Mouse (Mus musculus) CH12.LX (cell line): ENCODE results near the gene Egfl7. TPM values are rescaled to one million over a fixed set of nuclear protein-coding genes. Genes with fewer than 3 reads are reported as not detected.

Experiments
- DNase-seq: peaks from one replicate; pipeline ENCODE4 v3.0.0-alpha.2; 2013; ENCODE audit errors: extremely low read depth
- H3K27ac ChIP-seq: 2 replicates; pipeline ENCODE4 v1.5.1; 2012; ENCODE audit warnings: low read depth, mild to moderate bottlenecking, control low read depth, moderate library complexity; ENCODE audit not compliant: insufficient read depth
- H3K27me3 ChIP-seq: replicated peaks from 2 replicates; pipeline ENCODE3; 2012; ENCODE audit warnings: inconsistent platforms
- H3K36me3 ChIP-seq, 2 experiments: replicated peaks in 1 of 2; 2 replicates each; pipeline versions ENCODE3 to v1.6.1; 2012; ENCODE audit warnings: inconsistent platforms in 1 of 2, low read length in 1 of 2, mild to moderate bottlenecking in 1 of 2, mixed read lengths in 1 of 2, moderate library complexity in 1 of 2; ENCODE audit not compliant: control insufficient read depth in 1 of 2, insufficient read depth in 1 of 2
- H3K4me1 ChIP-seq, 2 experiments: 2 replicates each; pipeline ENCODE4 v1.6.1; 2012; ENCODE audit warnings: inconsistent platforms in 1 of 2, moderate library complexity in 1 of 2; ENCODE audit not compliant: insufficient read depth in 2 of 2, control insufficient read depth in 1 of 2
- H3K4me2 ChIP-seq: 2 replicates; pipeline ENCODE4 v1.6.1; 2012; ENCODE audit warnings: low read depth, mild to moderate bottlenecking, control low read depth; ENCODE audit not compliant: poor library complexity, insufficient read depth, severe bottlenecking
- H3K4me3 ChIP-seq, 3 experiments: fragments of 150-350 bp in 1 of 3; sonication (generic) in 1 of 3; replicated peaks in 1 of 3; 2 replicates each; pipeline versions ENCODE3 to v1.5.1; 2011 to 2012; ENCODE audit warnings: low read depth in 2 of 3, low read length in 2 of 3, mild to moderate bottlenecking in 2 of 3, moderate library complexity in 2 of 3, control low read depth in 1 of 3, improper control_type of control experiment in 1 of 3, inconsistent platforms in 1 of 3, mixed read lengths in 1 of 3; ENCODE audit not compliant: poor library complexity in 1 of 3
- H3K79me2 ChIP-seq: replicated peaks from 2 replicates; pipeline ENCODE4 v1.6.1; 2012; ENCODE audit warnings: mild to moderate bottlenecking, moderate library complexity; ENCODE audit not compliant: control insufficient read depth, poor library complexity, insufficient read depth, severe bottlenecking; ENCODE audit errors: extremely low read depth
- H3K9ac ChIP-seq: 2 replicates; pipeline ENCODE4 v1.6.1; 2012; ENCODE audit warnings: low read depth, mild to moderate bottlenecking, control low read depth, moderate library complexity; ENCODE audit not compliant: insufficient read depth
- H3K9me3 ChIP-seq: replicated peaks from 2 replicates; pipeline ENCODE3; 2012; ENCODE audit warnings: low read length, inconsistent platforms, mixed read lengths
- CHD1 ChIP-seq: IDR thresholded peaks from 2 replicates; pipeline ENCODE4 v1.6.1; 2012; ENCODE audit warnings: low read depth, low read length, improper control_type of control experiment, inconsistent platforms
- CTCF ChIP-seq, 2 experiments: IDR thresholded peaks in 1 of 2; conservative IDR thresholded peaks in 1 of 2; 2 replicates each; pipeline ENCODE4 v1.5.1; 2011 to 2012; ENCODE audit warnings: low read depth in 2 of 2, low read length in 2 of 2, improper control_type of control experiment in 1 of 2, inconsistent platforms in 1 of 2, mild to moderate bottlenecking in 1 of 2, moderate library complexity in 1 of 2
- KAT2A ChIP-seq: IDR thresholded peaks from 2 replicates; pipeline ENCODE4 v1.6.1; 2012; ENCODE audit warnings: low read length, improper control_type of control experiment, inconsistent platforms; ENCODE audit not compliant: insufficient replicate concordance
- MAFK ChIP-seq: IDR thresholded peaks from 2 replicates; pipeline ENCODE4 v1.6.1; 2011; ENCODE audit warnings: low read length, improper control_type of control experiment; ENCODE audit not compliant: insufficient replicate concordance
- MAX ChIP-seq: IDR thresholded peaks from 2 replicates; pipeline ENCODE4 v1.6.1; 2011; ENCODE audit warnings: low read length, improper control_type of control experiment
- MEF2A ChIP-seq: IDR thresholded peaks from 2 replicates; pipeline ENCODE4 v1.6.1; 2014; ENCODE audit warnings: low read depth, mild to moderate bottlenecking, inconsistent platforms, low read length, improper control_type of control experiment, borderline replicate concordance
- NRF1 ChIP-seq: IDR thresholded peaks from 2 replicates; pipeline ENCODE4 v1.6.1; 2014; ENCODE audit warnings: low read depth, mild to moderate bottlenecking, inconsistent platforms, low read length, improper control_type of control experiment, moderate library complexity
- PAX5 ChIP-seq: IDR thresholded peaks from 2 replicates; pipeline ENCODE4 v1.6.1; 2012; ENCODE audit warnings: low read length, inconsistent platforms, mixed read lengths
- POLR2A ChIP-seq: IDR thresholded peaks from 2 replicates; pipeline ENCODE4 v1.6.1; 2011; ENCODE audit warnings: low read depth, mild to moderate bottlenecking, improper control_type of control experiment, low read length
- RAD21 ChIP-seq: IDR thresholded peaks from 2 replicates; pipeline ENCODE4 v1.6.1; 2011; ENCODE audit warnings: low read depth, mild to moderate bottlenecking, low read length, improper control_type of control experiment, moderate library complexity
- RCOR1 ChIP-seq: conservative IDR thresholded peaks from 2 replicates; pipeline ENCODE4 v1.6.1; 2012; ENCODE audit warnings: low read depth, mild to moderate bottlenecking, inconsistent platforms, low read length, improper control_type of control experiment
- SMC3 ChIP-seq: IDR thresholded peaks from 2 replicates; pipeline ENCODE4 v1.6.1; 2011; ENCODE audit warnings: low read depth, low read length, improper control_type of control experiment
- UBTF ChIP-seq: IDR thresholded peaks from 2 replicates; pipeline ENCODE4 v1.6.1; 2012; ENCODE audit warnings: low read depth, mild to moderate bottlenecking, inconsistent platforms, low read length, improper control_type of control experiment, moderate library complexity
- USF2 ChIP-seq: conservative IDR thresholded peaks from 2 replicates; pipeline ENCODE4 v1.6.1; 2011; ENCODE audit warnings: low read depth, low read length, improper control_type of control experiment
- ZC3H11A ChIP-seq: IDR thresholded peaks from 2 replicates; pipeline ENCODE4 v1.6.1; 2012; ENCODE audit warnings: low read depth, mild to moderate bottlenecking, inconsistent platforms, low read length, improper control_type of control experiment
- ZKSCAN1 ChIP-seq: IDR thresholded peaks from 2 replicates; pipeline ENCODE4 v1.6.1; 2012; ENCODE audit warnings: low read depth, inconsistent platforms, low read length, improper control_type of control experiment, borderline replicate concordance
- ZNF384 ChIP-seq: IDR thresholded peaks from 2 replicates; pipeline ENCODE4 v1.6.1; 2012; ENCODE audit warnings: low read depth, low read length, improper control_type of control experiment, inconsistent platforms
- dilution Hi-C: fragments of 300-500 bp; cut with MboI; formaldehyde crosslinking; loops from 2 replicates; pipeline ENCODE4 v1.14.3; 2020; ENCODE audit warnings: low sequenced_read_pairs; ENCODE audit not compliant: extremely low pct_unique_long_range_greater_than_20kb, extremely low pct_ligation_motif_present
- in situ Hi-C: fragments of 300-500 bp; cut with MboI; formaldehyde crosslinking; loops from 3 replicates; pipeline ENCODE4 v1.14.3; 2019; ENCODE audit warnings: low sequenced_read_pairs, low pct_ligation_motif_present, low pct_unique_long_range_greater_than_20kb, mixed read lengths
- polyA plus RNA-seq: library from polyadenylated mRNA; unstranded; fragments of >175 nt; gene quantifications from 2 replicates; pipeline ENCODE4 v1.2.1, GENCODE M21; 2012; ENCODE audit warnings: low read depth; ENCODE audit not compliant: insufficient read length
- total RNA-seq, 2 experiments: library from RNA; depleted of rRNA; stranded (reverse); fragments of 300-350 nt in 1 of 2; fragments of >200 nt in 1 of 2; gene quantifications; 2 replicates each; pipeline ENCODE4 v1.2.3; 2012 to 2014

Egfl7 gene
- total and polyA plus RNA-seq, 3 experiments, result 20.1 to 39.3 (median 24.7) TPM

DNA sequence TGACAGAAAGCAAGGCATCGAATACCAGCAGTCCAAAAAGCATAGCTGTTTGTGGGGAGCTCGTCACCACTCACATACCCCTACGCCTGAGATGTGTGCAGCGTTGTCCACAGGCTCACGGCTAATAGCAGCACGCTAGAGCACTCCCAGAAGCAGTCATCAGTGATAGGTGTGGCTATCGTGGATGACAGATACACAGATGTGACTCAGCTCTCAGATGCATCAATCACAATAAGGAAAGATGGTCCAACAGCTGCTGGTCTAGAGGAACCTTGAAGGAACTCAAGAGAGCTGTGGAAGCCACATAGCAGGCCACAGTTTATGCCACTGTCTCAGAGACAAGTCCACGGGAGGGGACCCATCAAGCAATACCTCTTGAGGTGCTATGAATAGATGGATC lies 36.0 kb upstream of the Egfl7 start:
- Histone ChIP-seq H3K4me1 (no peaks in the 10 kb centered on the region), H3K27me3 (no peaks in the 10 kb centered on the region), H3K27ac (no peak overlapping the region), H3K36me3 (no peaks in the 10 kb centered on the region), H3K4me3 (no peak overlapping the region), H3K79me2 (no peaks in the 10 kb centered on the region), H3K9ac (no peak overlapping the region), H3K4me2 (no peak overlapping the region), H3K9me3 (no peaks in the 10 kb centered on the region)
- dilution Hi-C loops (no loop called here), in situ Hi-C loops (no loop called here)
- no peak for DNase-seq
- TF ChIP-seq PAX5 (no peak), NRF1 (no peak), ZNF384 (no peak), ZKSCAN1 (no peak), UBTF (no peak), CHD1 (no peak), ZC3H11A (no peak)

GRCm38 (mm10) chr2:26544265-26544664 lies 35.5 kb upstream of the Egfl7 start:
- Histone ChIP-seq H3K9ac (no peak overlapping the region), H3K27me3 (no peaks in the 10 kb centered on the region), H3K4me3 (no peak overlapping the region), H3K27ac (no peak overlapping the region), H3K9me3 (no peaks in the 10 kb centered on the region), H3K36me3 (no peaks in the 10 kb centered on the region), H3K4me1 (no peaks in the 10 kb centered on the region), H3K79me2 (no peaks in the 10 kb centered on the region), H3K4me2 (no peak overlapping the region)
- in situ Hi-C loops (no loop called here), dilution Hi-C loops (no loop called here)
- TF ChIP-seq USF2, result no peak
- TF ChIP-seq POLR2A, result no peak
- no peak for TF ChIP-seq RAD21
- no peak for TF ChIP-seq MEF2A
- no peak for TF ChIP-seq MAFK
- TF ChIP-seq MAX, result no peak
- no peak for DNase-seq

DNA sequence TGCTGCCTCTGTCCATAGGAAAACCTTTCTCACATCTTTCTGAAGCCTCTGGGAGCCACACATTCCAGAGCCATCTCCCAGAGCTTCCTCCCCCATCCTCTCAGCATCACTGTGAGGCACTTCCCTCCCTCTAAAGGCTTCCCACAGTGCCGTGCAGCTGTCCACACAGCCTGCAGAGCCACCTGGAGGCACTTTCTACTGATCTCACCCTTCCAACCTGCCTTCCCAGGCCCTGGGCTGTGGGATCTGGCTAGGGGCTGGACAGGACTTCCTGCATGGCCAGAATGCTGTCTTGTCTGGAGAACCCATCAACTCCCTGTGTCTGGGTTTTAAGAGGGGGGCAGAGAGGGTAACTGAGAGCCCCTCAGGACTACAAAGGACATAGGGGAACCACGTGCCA lies 32.3 kb upstream of the Egfl7 start:
- dilution Hi-C loops, result no loop called here
- H3K4me2 ChIP-seq, result no peak overlapping the region
- no peak overlapping the region for H3K27ac ChIP-seq
- H3K4me3 ChIP-seq, result no peak overlapping the region
- no peak for DNase-seq
- TF ChIP-seq ZKSCAN1, result no peak
- no peak for TF ChIP-seq CHD1
- TF ChIP-seq RAD21, result peak; percentile 55
- no peak for TF ChIP-seq KAT2A
- peak; percentile 73 for TF ChIP-seq SMC3
- no peak for TF ChIP-seq RCOR1
- peak in 1 of 2 experiments; percentile 53; a peak in 2 of 4 replicates for TF ChIP-seq CTCF (conservative IDR thresholded peaks at IDR 0.05 in 1 of 2, IDR thresholded peaks at IDR 0.05 in 1 of 2; ENCODE audit: low read depth in 2 of 2, low read length in 2 of 2)
- TF ChIP-seq, all 38 proteins: peak for 3
- Histone ChIP-seq H3K79me2 (no peaks in the 10 kb centered on the region), H3K9me3 (no peaks in the 10 kb centered on the region), H3K4me1 (peaks cover 5 to 6% of the 10 kb centered on the region in 2 experiments; a peak in 2 of 4 replicates), H3K9ac (no peak overlapping the region), H3K27me3 (no peaks in the 10 kb centered on the region), H3K36me3 (no peaks in the 10 kb centered on the region)
- in situ Hi-C loops, result loop anchor here (5.0 kb wide), 2 partner anchors 40 to 95 kb away; no protein-coding TSS in a partner anchor
